Mouse (Mus musculus) cerebellum, postnatal 36 days (tissue): ENCODE data around the gene Bcl2.

Experiments
- DNase-seq, 2 experiments: peaks; one replicate each; pipeline ENCODE4 v3.0.0; 2021 to 2022; ENCODE audit warnings: mixed read lengths in 2 of 2

The Bcl2 gene

GRCm38 (mm10) chr1:106712330-106712729, 1.7 kb downstream of the Bcl2 start:
- DNase-seq = peak; percentile 69 to 71

- DNase-seq = no peak
Measured at GRCm38 (mm10) chr1:106711356-106712125, 2.5 kb downstream of the Bcl2 start.

- DNase-seq = no peak
Measured at GRCm38 (mm10) chr1:106710202-106710601, 3.9 kb downstream of the Bcl2 start.

GRCm38 (mm10) chr1:106707036-106707880, 6.8 kb downstream of the Bcl2 start:
- no peak for DNase-seq

GRCm38 (mm10) chr1:106703183-106703582, 10.9 kb downstream of the Bcl2 start:
- DNase-seq = no peak

GRCm38 (mm10) chr1:106702471-106703175, 11.5 kb downstream of the Bcl2 start:
- DNase-seq = no peak

GRCm38 (mm10) chr1:106700520-106701114, 13.5 kb downstream of the Bcl2 start:
- DNase-seq = no peak

- no peak for DNase-seq
Measured at GRCm38 (mm10) chr1:106696472-106696871, 17.6 kb downstream of the Bcl2 start.

GRCm38 (mm10) chr1:106695649-106696048, 18.4 kb downstream of the Bcl2 start:
- no peak for DNase-seq

GRCm38 (mm10) chr1:106694316-106694715, 19.8 kb downstream of the Bcl2 start:
- DNase-seq = no peak

GRCm38 (mm10) chr1:106692599-106692998, 21.5 kb downstream of the Bcl2 start:
- DNase-seq = no peak

GRCm38 (mm10) chr1:106690887-106691286, 23.2 kb downstream of the Bcl2 start:
- peak; percentile 14 to 24 for DNase-seq

- DNase-seq = no peak
Measured at GRCm38 (mm10) chr1:106688161-106688516, 25.9 kb downstream of the Bcl2 start.

GRCm38 (mm10) chr1:106687435-106688160, 26.5 kb downstream of the Bcl2 start:
- DNase-seq = no peak

GRCm38 (mm10) chr1:106685702-106686101, 28.4 kb downstream of the Bcl2 start:
- no peak for DNase-seq

- no peak for DNase-seq
Measured at GRCm38 (mm10) chr1:106684546-106684945, 29.5 kb downstream of the Bcl2 start.

- DNase-seq = no peak
Measured at GRCm38 (mm10) chr1:106682829-106683228, 31.2 kb downstream of the Bcl2 start.

GRCm38 (mm10) chr1:106679800-106680515, 34.1 kb downstream of the Bcl2 start:
- DNase-seq = no peak

- DNase-seq = no peak
Measured at GRCm38 (mm10) chr1:106678060-106678478, 36.0 kb downstream of the Bcl2 start.

- no peak for DNase-seq
Measured at GRCm38 (mm10) chr1:106666140-106667088, 47.7 kb downstream of the Bcl2 start.
